Mouse (Mus musculus): ENCODE data around the gene Zfp513. TPM values are rescaled to one million over a fixed set of nuclear protein-coding genes. Genes with fewer than 3 reads are reported as not detected.

Zfp513 gene
- polyA plus RNA-seq, 1 experiment from 2014 or later, result 7.4 TPM

- Histone ChIP-seq H3K4me3 (ENCODE audit: low read depth, low read length) (peak within 1 kb of the TSS; percentile 51), H3K27me3 (ENCODE audit: control insufficient read depth, insufficient read depth, low read length) (no peaks in the 10 kb centered on the region), H3K27ac (ENCODE audit: low read depth, low read length) (no peak within 1 kb of the TSS), H3K36me3 (ENCODE audit: control insufficient read depth, insufficient read depth, low read length) (peaks cover 27% of the 10 kb centered on the region), H3K4me1 (ENCODE audit: control insufficient read depth, insufficient read depth, low read length) (peaks cover 12% of the 10 kb centered on the region), H3K9ac (replicated peaks; ENCODE audit: low read depth, low read length) (peak within 1 kb of the TSS; percentile 54), H3K4me2 (ENCODE audit: low read depth, low read length) (peak within 1 kb of the TSS; percentile 67), H3K9me3 (ENCODE audit: control insufficient read depth, low read length) (no peaks in the 10 kb centered on the region)
- WGBS, result under 1% methylated on average over 19 of the region's 19 CpGs
- peak; percentile 97 for ATAC-seq (ENCODE audit: low read depth)
Observed at GRCm38 (mm10) chr5:31154152-31154553, 48.0 kb downstream of the Zfp513 start, which contains the start of gene Mpv17. Mpv17 (minus strand) TSS chr5:31154251.

GRCm38 (mm10) chr5:31153516-31154151 lies 48.5 kb downstream of the Zfp513 start:
- peak overlapping the region; percentile 51 for H3K4me3 ChIP-seq (ENCODE audit: low read depth, low read length)
- no peak overlapping the region for H3K27ac ChIP-seq (ENCODE audit: low read depth, low read length)
- 44% methylated on average over 6 of the region's 6 CpGs for WGBS
- peaks cover 12% of the 10 kb centered on the region for H3K4me1 ChIP-seq (ENCODE audit: control insufficient read depth, insufficient read depth, low read length)
- H3K4me2 ChIP-seq (ENCODE audit: low read depth, low read length), result peak overlapping the region; percentile 67
- no peaks in the 10 kb centered on the region for H3K27me3 ChIP-seq (ENCODE audit: control insufficient read depth, insufficient read depth, low read length)
- H3K9me3 ChIP-seq (ENCODE audit: control insufficient read depth, low read length), result no peaks in the 10 kb centered on the region
- peak overlapping the region; percentile 54 for H3K9ac ChIP-seq (replicated peaks; ENCODE audit: low read depth, low read length)
- H3K36me3 ChIP-seq (ENCODE audit: control insufficient read depth, insufficient read depth, low read length), result peaks cover 22% of the 10 kb centered on the region
- peak; percentile 32 for ATAC-seq (ENCODE audit: low read depth)

- Histone ChIP-seq H3K4me3 (ENCODE audit: low read depth, low read length) (no peak overlapping the region), H3K27ac (ENCODE audit: low read depth, low read length) (no peak overlapping the region), H3K4me2 (ENCODE audit: low read depth, low read length) (no peak overlapping the region), H3K9ac (replicated peaks; ENCODE audit: low read depth, low read length) (no peak overlapping the region), H3K36me3 (ENCODE audit: control insufficient read depth, insufficient read depth, low read length) (0 out of 2 replicates have a peak, but pooled peaks cover 5% of the 10 kb centered on the region), H3K9me3 (ENCODE audit: control insufficient read depth, low read length) (no peaks in the 10 kb centered on the region), H3K4me1 (ENCODE audit: control insufficient read depth, insufficient read depth, low read length) (peaks cover 12% of the 10 kb centered on the region), H3K27me3 (ENCODE audit: control insufficient read depth, insufficient read depth, low read length) (no peaks in the 10 kb centered on the region)
- ATAC-seq (ENCODE audit: low read depth), result no peak
- WGBS, result 90% methylated on average over 3 of the region's 3 CpGs
Observed at GRCm38 (mm10) chr5:31151746-31152145, 50.4 kb downstream of the Zfp513 start.

GRCm38 (mm10) chr5:31149781-31150180 lies 52.3 kb downstream of the Zfp513 start:
- Histone ChIP-seq H3K9ac (replicated peaks; ENCODE audit: low read depth, low read length) (no peak overlapping the region), H3K27me3 (ENCODE audit: control insufficient read depth, insufficient read depth, low read length) (no peaks in the 10 kb centered on the region), H3K4me2 (ENCODE audit: low read depth, low read length) (no peak overlapping the region), H3K27ac (ENCODE audit: low read depth, low read length) (no peak overlapping the region), H3K9me3 (ENCODE audit: control insufficient read depth, low read length) (no peaks in the 10 kb centered on the region), H3K4me3 (ENCODE audit: low read depth, low read length) (no peak overlapping the region), H3K4me1 (ENCODE audit: control insufficient read depth, insufficient read depth, low read length) (peaks cover 11% of the 10 kb centered on the region), H3K36me3 (ENCODE audit: control insufficient read depth, insufficient read depth, low read length) (no peaks in the 10 kb centered on the region)
- no peak for ATAC-seq (ENCODE audit: low read depth)
- 93% methylated on average over 4 of the region's 4 CpGs for WGBS

Other genes with a start within 250 kb of the Zfp513 start
- gene Preb, start 241.9 kb downstream of the Zfp513 start, polyA plus RNA-seq (2014; fragmentation: Nextera tagmentation; extraction: Ambion mirVana), result 72.4 and 80.0 TPM in 2 replicates
- gene Tcf23, start 233.6 kb downstream of the Zfp513 start, polyA plus RNA-seq (2014; fragmentation: Nextera tagmentation; extraction: Ambion mirVana), result not detected in 2 replicates
- 186 and 189 TPM in 2 replicates for gene Atraid, start 154.0 kb downstream of the Zfp513 start, polyA plus RNA-seq (2014; fragmentation: Nextera tagmentation; extraction: Ambion mirVana)
- gene Slc5a6, start 153.4 kb downstream of the Zfp513 start, polyA plus RNA-seq (2014; fragmentation: Nextera tagmentation; extraction: Ambion mirVana), result 15.1 and 15.6 TPM in 2 replicates
- 10.4 and 10.6 TPM in 2 replicates for gene Cad, start 147.5 kb downstream of the Zfp513 start, polyA plus RNA-seq (2014; fragmentation: Nextera tagmentation; extraction: Ambion mirVana)
- gene Dnajc5g, start 96.0 kb downstream of the Zfp513 start, polyA plus RNA-seq (2014; fragmentation: Nextera tagmentation; extraction: Ambion mirVana), result not detected in 2 replicates
- 39.8 and 48.3 TPM in 2 replicates for gene Slc30a3, start 94.1 kb downstream of the Zfp513 start, polyA plus RNA-seq (2014; fragmentation: Nextera tagmentation; extraction: Ambion mirVana)
- not detected in 2 replicates for gene Trim54, start 85.6 kb downstream of the Zfp513 start, polyA plus RNA-seq (2014; fragmentation: Nextera tagmentation; extraction: Ambion mirVana)
- not detected in 2 replicates for gene Ucn, start 63.5 kb downstream of the Zfp513 start, polyA plus RNA-seq (2014; fragmentation: Nextera tagmentation; extraction: Ambion mirVana)
- gene Mpv17, start 48.1 kb downstream of the Zfp513 start, polyA plus RNA-seq (2014; fragmentation: Nextera tagmentation; extraction: Ambion mirVana), result 58.3 and 58.4 TPM in 2 replicates
- gene Gm29609, start 22.4 kb downstream of the Zfp513 start, polyA plus RNA-seq (2014; fragmentation: Nextera tagmentation; extraction: Ambion mirVana), result 2.3 and 2.5 TPM in 2 replicates
- 55.5 and 60.3 TPM in 2 replicates for gene Gtf3c2, start 22.2 kb downstream of the Zfp513 start, polyA plus RNA-seq (2014; fragmentation: Nextera tagmentation; extraction: Ambion mirVana)
- gene Snx17, start 9.1 kb downstream of the Zfp513 start, polyA plus RNA-seq (2014; fragmentation: Nextera tagmentation; extraction: Ambion mirVana), result 102 and 111 TPM in 2 replicates
- gene Eif2b4, start 8.9 kb downstream of the Zfp513 start, polyA plus RNA-seq (2014; fragmentation: Nextera tagmentation; extraction: Ambion mirVana), result 78.6 and 79.0 TPM in 2 replicates
- 155 and 159 TPM in 2 replicates for gene Ppm1g, start 18.4 kb upstream of the Zfp513 start, polyA plus RNA-seq (2014; fragmentation: Nextera tagmentation; extraction: Ambion mirVana)
- gene Nrbp1, start 38.6 kb upstream of the Zfp513 start, polyA plus RNA-seq (2014; fragmentation: Nextera tagmentation; extraction: Ambion mirVana), result 157 and 161 TPM in 2 replicates
- 0.54 and 1.4 TPM in 2 replicates for gene Gm9970, start 38.9 kb upstream of the Zfp513 start, polyA plus RNA-seq (2014; fragmentation: Nextera tagmentation; extraction: Ambion mirVana)
- gene Krtcap3, start 49.4 kb upstream of the Zfp513 start, polyA plus RNA-seq (2014; fragmentation: Nextera tagmentation; extraction: Ambion mirVana), result 2.7 and 3.2 TPM in 2 replicates
- 32.6 and 45.4 TPM in 2 replicates for gene Ift172, start 88.8 kb upstream of the Zfp513 start, polyA plus RNA-seq (2014; fragmentation: Nextera tagmentation; extraction: Ambion mirVana)
- 106 and 113 TPM in 2 replicates for gene Fndc4, start 93.8 kb upstream of the Zfp513 start, polyA plus RNA-seq (2014; fragmentation: Nextera tagmentation; extraction: Ambion mirVana)
- gene Gckr, start 95.1 kb upstream of the Zfp513 start, polyA plus RNA-seq (2014; fragmentation: Nextera tagmentation; extraction: Ambion mirVana), result 0.21 and 0.61 TPM in 2 replicates